ENCODE assay signal across 8 mouse cellular contexts in genomic region chr10:127508239-127508638, GRCm38 (mm10). TPM values are rescaled to one million over a fixed set of nuclear protein-coding genes. Genes with fewer than 3 reads are reported as not detected.
DNase-seq lines count a peak whose midpoint lies in the region; ATAC-seq lines count a peak whose summit lies in the region.

No protein-coding gene starts in this region.

- no peak for ATAC-seq in hindbrain, embryonic 15.5 days (ENCODE audit: low FRiP score, low read depth)

- DNase-seq in MEL-GATA-1-ER (ENCODE audit: extremely low read depth, low read depth) = peak; percentile 68
- DNase-seq in cerebellum, adult 18-20 months = peak; percentile 79 to 84
- DNase-seq in forelimb bud, embryonic 11.5 days (ENCODE audit: low read depth, low spot score) = peak; percentile 74
- DNase-seq in left cerebral cortex, adult 18-20 months (ENCODE audit: low spot score in 2 of 2) = peak; percentile 75 to 77
- peak; percentile 82 for DNase-seq in lung, postnatal 36 days
- DNase-seq in right cerebral cortex, adult 2 months (ENCODE audit: low spot score in 2 of 2) = peak; percentile 68 to 82
- DNase-seq in adipocyte (ENCODE audit: low spot score) = no peak

- H3K9me3 ChIP-seq in hindbrain, embryonic 15.5 days = no peaks in the 10 kb centered on the region

- H3K36me3 ChIP-seq in hindbrain, embryonic 15.5 days = no peaks in the 10 kb centered on the region

- H3K27ac ChIP-seq in hindbrain, embryonic 15.5 days (replicated peaks) = peak overlapping the region; percentile 99

- H3K4me3 ChIP-seq in hindbrain, embryonic 15.5 days = peak overlapping the region; percentile 40

- H3K4me1 ChIP-seq in hindbrain, embryonic 15.5 days (replicated peaks) = peaks cover 59% of the 10 kb centered on the region

- H3K27me3 ChIP-seq in hindbrain, embryonic 15.5 days = 0 out of 2 replicates have a peak, but pooled peaks cover 3% of the 10 kb centered on the region

- WGBS in hindbrain, embryonic 15.5 days = 4% methylated on average over 15 of the region's 15 CpGs

- H3K9ac ChIP-seq in hindbrain, embryonic 15.5 days = no peak overlapping the region

- H3K4me2 ChIP-seq in hindbrain, embryonic 15.5 days = peak overlapping the region; percentile 74

RNA-seq across cellular contexts. Expression of gene Ndufa4l2, which starts 6.5 kb away (rescaled TPM):
- polyA plus RNA-seq in hindbrain, embryonic 15.5 days (2015; fragmentation: Nextera tagmentation; extraction: Ambion mirVana) = 20.7 and 24.4 TPM in 2 replicates
- 1 to 10 TPM; 3.5 to 5.2 TPM for total RNA-seq in left cerebral cortex, adult 18-20 months (2021)

RNA-seq across cellular contexts. Expression of gene Stac3, which starts 6.8 kb away (rescaled TPM):
- polyA plus RNA-seq in hindbrain, embryonic 15.5 days (2015; fragmentation: Nextera tagmentation; extraction: Ambion mirVana) = 2.5 and 2.9 TPM in 2 replicates
- 1 to 10 TPM; 3.9 to 4.8 TPM for total RNA-seq in left cerebral cortex, adult 18-20 months (2021)

RNA-seq across cellular contexts. Expression of gene Shmt2, which starts 14.0 kb away (rescaled TPM):
- 56.2 and 64.8 TPM in 2 replicates for polyA plus RNA-seq in hindbrain, embryonic 15.5 days (2015; fragmentation: Nextera tagmentation; extraction: Ambion mirVana)
- total RNA-seq in left cerebral cortex, adult 18-20 months (2021) = 10 to 100 TPM; 23.4 to 27.0 TPM

RNA-seq across cellular contexts. Expression of gene Nxph4, which starts 26.1 kb away (rescaled TPM):
- 161 and 194 TPM in 2 replicates for polyA plus RNA-seq in hindbrain, embryonic 15.5 days (2015; fragmentation: Nextera tagmentation; extraction: Ambion mirVana)
- 1 to 10 TPM; 7.6 to 8.3 TPM for total RNA-seq in left cerebral cortex, adult 18-20 months (2021)
